Mouse (Mus musculus) MEL (cell line): ENCODE measurements around the gene Lhfp. TPM values are rescaled to one million over a fixed set of nuclear protein-coding genes. Genes with fewer than 3 reads are reported as not detected.

ENCODE experiments used
- DNase-seq: peaks from one replicate; pipeline ENCODE4 v3.0.0; 2011; ENCODE audit warnings: low read depth, low spot score
- H3K27ac ChIP-seq: 2 replicates; pipeline ENCODE4 v1.5.1; 2012; ENCODE audit warnings: low read depth, mild to moderate bottlenecking, control low read depth, low read length, moderate library complexity; ENCODE audit not compliant: control insufficient read depth
- H3K27me3 ChIP-seq, 2 experiments: fragments of 150-350 bp in 1 of 2; sonication (generic) in 1 of 2; 2 replicates each; pipeline ENCODE4 v1.6.1; 2012; ENCODE audit warnings: low read length in 2 of 2, mild to moderate bottlenecking in 2 of 2, improper control_type of control experiment in 1 of 2, moderate library complexity in 1 of 2; ENCODE audit not compliant: insufficient read depth in 2 of 2, control insufficient read depth in 1 of 2
- H3K36me3 ChIP-seq, 2 experiments: 2 replicates each; pipeline ENCODE4 v1.6.1; 2012 to 2014; ENCODE audit warnings: low read length in 2 of 2, improper control_type of control experiment in 1 of 2, inconsistent platforms in 1 of 2, mild to moderate bottlenecking in 1 of 2; ENCODE audit not compliant: insufficient read depth in 2 of 2, control insufficient read depth in 1 of 2
- H3K4me1 ChIP-seq, 2 experiments: fragments of 150-350 bp in 1 of 2; sonication (generic) in 1 of 2; 2 replicates each; pipeline ENCODE4 v1.6.1; 2012; ENCODE audit warnings: low read length in 2 of 2, improper control_type of control experiment in 1 of 2, mild to moderate bottlenecking in 1 of 2; ENCODE audit not compliant: insufficient read depth in 2 of 2, control insufficient read depth in 1 of 2
- H3K4me3 ChIP-seq, 2 experiments: fragments of 150-350 bp in 1 of 2; sonication (generic) in 1 of 2; 2 replicates each; pipeline ENCODE4 v1.5.1; 2012; ENCODE audit warnings: low read depth in 2 of 2, low read length in 2 of 2, mild to moderate bottlenecking in 2 of 2, moderate library complexity in 2 of 2, control low read depth in 1 of 2, improper control_type of control experiment in 1 of 2; ENCODE audit not compliant: control insufficient read depth in 1 of 2, insufficient read depth in 1 of 2
- H3K79me2 ChIP-seq: 2 replicates; pipeline ENCODE4 v1.6.1; 2012; ENCODE audit warnings: mild to moderate bottlenecking, low read length, moderate library complexity; ENCODE audit not compliant: control insufficient read depth, poor library complexity, insufficient read depth
- H3K9ac ChIP-seq: 2 replicates; pipeline ENCODE4 v1.6.1; 2012; ENCODE audit warnings: low read depth, mild to moderate bottlenecking, control low read depth, low read length, moderate library complexity; ENCODE audit not compliant: control insufficient read depth, poor library complexity, severe bottlenecking
- H3K9me3 ChIP-seq: fragments of 150-350 bp; sonication (generic); replicated peaks from 2 replicates; pipeline ENCODE4 v1.6.1; 2012; ENCODE audit warnings: mild to moderate bottlenecking, low read length, improper control_type of control experiment, moderate library complexity; ENCODE audit not compliant: insufficient read depth
- BHLHE40 ChIP-seq: IDR thresholded peaks from 2 replicates; pipeline ENCODE4 v1.6.1; 2012; ENCODE audit warnings: low read depth, mild to moderate bottlenecking, inconsistent platforms, low read length, improper control_type of control experiment, borderline replicate concordance
- CHD2 ChIP-seq: IDR thresholded peaks from 2 replicates; pipeline ENCODE4 v1.6.1; 2011; ENCODE audit warnings: low read length, improper control_type of control experiment
- GATA1 ChIP-seq: IDR thresholded peaks from 2 replicates; pipeline ENCODE4 v1.6.1; 2011; ENCODE audit warnings: low read depth, low read length, improper control_type of control experiment
- JUND ChIP-seq: IDR thresholded peaks from 2 replicates; pipeline ENCODE4 v1.6.1; 2011; ENCODE audit warnings: low read depth, mild to moderate bottlenecking, improper control_type of control experiment, low read length
- KAT2A ChIP-seq: conservative IDR thresholded peaks from 2 replicates; pipeline ENCODE4 v1.6.1; 2012; ENCODE audit warnings: low read depth, low read length, improper control_type of control experiment, inconsistent platforms
- MYB ChIP-seq: IDR thresholded peaks from 2 replicates; pipeline ENCODE4 v1.6.1; 2011; ENCODE audit warnings: mild to moderate bottlenecking, low read depth, low read length, improper control_type of control experiment
- MYC ChIP-seq: IDR thresholded peaks from 2 replicates; pipeline ENCODE4 v1.6.1; 2011; ENCODE audit warnings: low read depth, mild to moderate bottlenecking, low read length, improper control_type of control experiment, moderate library complexity
- NRF1 ChIP-seq: IDR thresholded peaks from 2 replicates; pipeline ENCODE4 v1.6.1; 2014; ENCODE audit warnings: low read depth, mild to moderate bottlenecking, inconsistent platforms, low read length, improper control_type of control experiment, moderate library complexity; ENCODE audit not compliant: poor library complexity, insufficient read depth, severe bottlenecking
- POLR2AphosphoS2 ChIP-seq: IDR thresholded peaks from 2 replicates; pipeline ENCODE4 v1.6.1; 2011; ENCODE audit warnings: low read length, improper control_type of control experiment
- RAD21 ChIP-seq: IDR thresholded peaks from 2 replicates; pipeline ENCODE4 v1.6.1; 2011; ENCODE audit warnings: mild to moderate bottlenecking, low read depth, low read length, improper control_type of control experiment
- RCOR1 ChIP-seq: IDR thresholded peaks from 2 replicates; pipeline ENCODE4 v1.6.1; 2012; ENCODE audit warnings: low read depth, mild to moderate bottlenecking, inconsistent platforms, low read length, improper control_type of control experiment
- SIN3A ChIP-seq: IDR thresholded peaks from 2 replicates; pipeline ENCODE4 v1.6.1; 2012; ENCODE audit warnings: low read length, improper control_type of control experiment, inconsistent platforms
- TAL1 ChIP-seq: IDR thresholded peaks from 2 replicates; pipeline ENCODE4 v1.6.1; 2012; ENCODE audit warnings: mild to moderate bottlenecking, inconsistent platforms, low read length, moderate library complexity, mixed read lengths
- TBP ChIP-seq: IDR thresholded peaks from 2 replicates; pipeline ENCODE4 v1.8.0; 2011; ENCODE audit warnings: low read depth, low read length, improper control_type of control experiment
- TCF12 ChIP-seq: IDR thresholded peaks from 2 replicates; pipeline ENCODE4 v1.6.1; 2014; ENCODE audit warnings: low read depth, mild to moderate bottlenecking, inconsistent platforms, low read length, improper control_type of control experiment, moderate library complexity
- USF1 ChIP-seq: IDR thresholded peaks from 2 replicates; pipeline ENCODE4 v1.6.1; 2014; ENCODE audit warnings: low read depth, mild to moderate bottlenecking, inconsistent platforms, low read length, improper control_type of control experiment, moderate library complexity
- ZC3H11A ChIP-seq: IDR thresholded peaks from 2 replicates; pipeline ENCODE4 v1.6.1; 2012; ENCODE audit warnings: low read depth, mild to moderate bottlenecking, inconsistent platforms, low read length, improper control_type of control experiment
- ZKSCAN1 ChIP-seq: IDR thresholded peaks from 2 replicates; pipeline ENCODE4 v1.6.1; 2012; ENCODE audit warnings: low read depth, mild to moderate bottlenecking, inconsistent platforms, low read length, improper control_type of control experiment, moderate library complexity
- ZNF384 ChIP-seq: IDR thresholded peaks from 2 replicates; pipeline ENCODE4 v1.6.1; 2012; ENCODE audit warnings: low read depth, mild to moderate bottlenecking, inconsistent platforms, low read length, improper control_type of control experiment
- polyA plus RNA-seq, 2 experiments: library from polyadenylated mRNA; stranded (reverse) in 1 of 2; unstranded in 1 of 2; fragments of >175 nt in 1 of 2; fragments of >200 nt in 1 of 2; gene quantifications; 2 replicates each; pipeline versions ENCODE4 v1.2.1 to v1.2.4; 2012; ENCODE audit warnings: low replicate concordance in 2 of 2, low read depth in 1 of 2; ENCODE audit not compliant: insufficient read length in 2 of 2, insufficient read depth in 1 of 2, missing spikeins in 1 of 2
- total RNA-seq: library from RNA; depleted of rRNA; stranded (reverse); fragments of 300-350 nt; gene quantifications from 2 replicates; pipeline ENCODE4 v1.2.3, GENCODE M21; 2012

Gene Lhfp
- total and polyA plus RNA-seq, 3 experiments: not detected

- H3K9ac ChIP-seq: no peak overlapping the region
- no peak for DNase-seq
- no peaks in the 10 kb centered on the region for H3K36me3 ChIP-seq
- no peaks in the 10 kb centered on the region for H3K79me2 ChIP-seq
- TF ChIP-seq POLR2AphosphoS2 (no peak), ZNF384 (no peak), MYC (no peak), TBP (no peak), ZC3H11A (no peak), TAL1 (no peak), BHLHE40 (no peak), RCOR1 (no peak)
- no peaks in the 10 kb centered on the region for H3K4me1 ChIP-seq
- H3K27ac ChIP-seq: no peak overlapping the region
- no peak overlapping the region for H3K4me3 ChIP-seq
- H3K27me3 ChIP-seq: no peaks in the 10 kb centered on the region
- H3K9me3 ChIP-seq: no peaks in the 10 kb centered on the region
Measured at GRCm38 (mm10) chr3:53089921-53090320, 48.6 kb downstream of the Lhfp start.

GRCm38 (mm10) chr3:53100210-53100609, 58.9 kb downstream of the Lhfp start:
- H3K9ac ChIP-seq: no peak overlapping the region
- H3K27ac ChIP-seq: no peak overlapping the region
- H3K27me3 ChIP-seq: no peaks in the 10 kb centered on the region
- TF ChIP-seq USF1: no peak
- TF ChIP-seq POLR2AphosphoS2: no peak
- TF ChIP-seq JUND: no peak
- no peak for TF ChIP-seq NRF1
- TF ChIP-seq RAD21: no peak
- TF ChIP-seq ZKSCAN1: no peak
- no peak for TF ChIP-seq KAT2A
- TF ChIP-seq TBP: no peak
- TF ChIP-seq SIN3A: no peak
- no peak for TF ChIP-seq TCF12
- TF ChIP-seq RCOR1: no peak
- TF ChIP-seq CHD2: no peak
- no peak for TF ChIP-seq GATA1
- TF ChIP-seq MYC: no peak
- no peak for TF ChIP-seq MYB
- TF ChIP-seq, all 39 proteins: peak for 0
- Histone ChIP-seq H3K79me2 (no peaks in the 10 kb centered on the region), H3K36me3 (no peaks in the 10 kb centered on the region), H3K4me3 (no peak overlapping the region), H3K4me1 (no peaks in the 10 kb centered on the region), H3K9me3 (no peaks in the 10 kb centered on the region)
- DNase-seq: no peak
